Mouse (Mus musculus) macrophage (primary cell): ENCODE data around the gene Nhlrc4. TPM values are rescaled to one million over a fixed set of nuclear protein-coding genes. Genes with fewer than 3 reads are reported as not detected.

Experiments
- H3K27ac ChIP-seq: fragments of 350-480 bp; formaldehyde crosslinking; 2 replicates; pipeline ENCODE4 v1.9.0; 2021
- H3K36me3 ChIP-seq: fragments of 350-480 bp; formaldehyde crosslinking; 2 replicates; pipeline ENCODE4 v1.9.0; 2021; ENCODE audit errors: inconsistent target
- H3K4me3 ChIP-seq: fragments of 350-480 bp; formaldehyde crosslinking; 2 replicates; pipeline ENCODE4 v1.9.0; 2021; ENCODE audit errors: inconsistent target
- H3K79me2 ChIP-seq: fragments of 350-480 bp; formaldehyde crosslinking; 2 replicates; pipeline ENCODE4 v1.9.0; 2021; ENCODE audit errors: inconsistent target
- WGBS: methylation state at CpG from one replicate; pipeline ENCODE4 v1.1.7; 2026; ENCODE audit warnings: inconsistent platforms; ENCODE audit not compliant: missing documents; 5-methylcytosine and 5-hydroxymethylcytosine counted together
- polyA plus RNA-seq: library from polyadenylated mRNA; stranded (reverse); fragments of 250-400 nt; gene quantifications from 3 replicates; pipeline ENCODE4 v1.2.4, GENCODE M21; 2018; ENCODE audit warnings: inconsistent platforms

The Nhlrc4 gene
- polyA plus RNA-seq, 1 experiment from 2014 or later, result not detected

- H3K36me3 ChIP-seq, result peaks cover 24% of the 10 kb centered on the region; the same call in 1 of the 2 replicates
- peaks cover 94% of the 10 kb centered on the region for H3K79me2 ChIP-seq
- no peak overlapping the region for H3K4me3 ChIP-seq
- no peak overlapping the region for H3K27ac ChIP-seq
- WGBS, result 36% methylated on average over 2 of the region's 2 CpGs
These were observed 50.7 kb downstream of the Nhlrc4 start for GRCm38 (mm10) chr17:25893975-25894617.

Other genes starting within 250 kb of the Nhlrc4 start
- gene Gng13, start 227.8 kb downstream of the Nhlrc4 start, polyA plus RNA-seq, result not detected in 3 replicates
- gene Chtf18, start 217.5 kb downstream of the Nhlrc4 start, polyA plus RNA-seq, result 0.80 to 5.9 TPM (median 1.1 TPM) in 3 replicates
- 5.9 to 11.6 TPM (median 7.3 TPM) in 3 replicates for gene Rpusd1, start 217.3 kb downstream of the Nhlrc4 start, polyA plus RNA-seq
- not detected in 3 replicates for gene Mslnl, start 208.9 kb downstream of the Nhlrc4 start, polyA plus RNA-seq
- not detected in 3 replicates for gene Msln, start 190.6 kb downstream of the Nhlrc4 start, polyA plus RNA-seq
- gene Narfl, start 171.2 kb downstream of the Nhlrc4 start, polyA plus RNA-seq, result 19.4 to 20.9 TPM (median 19.5 TPM) in 3 replicates
- gene Haghl, start 159.3 kb downstream of the Nhlrc4 start, polyA plus RNA-seq, result 10.9 to 28.1 TPM (median 26.5 TPM) in 3 replicates
- not detected in 3 replicates for gene Ccdc78, start 158.4 kb downstream of the Nhlrc4 start, polyA plus RNA-seq
- gene Fam173a, start 152.1 kb downstream of the Nhlrc4 start, polyA plus RNA-seq, result 12.9 to 59.3 TPM (median 54.8 TPM) in 3 replicates
- not detected in 3 replicates for gene AC134908.4, start 149.3 kb downstream of the Nhlrc4 start, polyA plus RNA-seq
- 3.0 to 22.9 TPM (median 8.0 TPM) in 3 replicates for gene Metrn, start 147.8 kb downstream of the Nhlrc4 start, polyA plus RNA-seq
- 0.13 to 0.33 TPM (median 0.32 TPM) in 3 replicates for gene Fbxl16, start 135.9 kb downstream of the Nhlrc4 start, polyA plus RNA-seq
- 8.8 to 13.8 TPM (median 9.0 TPM) in 3 replicates for gene Wdr24, start 121.3 kb downstream of the Nhlrc4 start, polyA plus RNA-seq
- gene Jmjd8, start 116.1 kb downstream of the Nhlrc4 start, polyA plus RNA-seq, result 15.2 to 28.3 TPM (median 18.9 TPM) in 3 replicates
- gene Stub1, start 111.6 kb downstream of the Nhlrc4 start, polyA plus RNA-seq, result 74.2 to 109 TPM (median 78.5 TPM) in 3 replicates
- 0.16 to 0.97 TPM in 2 of 3 replicates, not detected in the other for gene Rhbdl1, start 107.7 kb downstream of the Nhlrc4 start, polyA plus RNA-seq
- gene Gm20683, start 103.2 kb downstream of the Nhlrc4 start, polyA plus RNA-seq, result 0.09 to 1.1 TPM (median 0.43 TPM) in 3 replicates
- gene Rhot2, start 100.1 kb downstream of the Nhlrc4 start, polyA plus RNA-seq, result 20.6 to 24.8 TPM (median 22.4 TPM) in 3 replicates
- gene Wdr90, start 83.5 kb downstream of the Nhlrc4 start, polyA plus RNA-seq, result 1.5 to 2.9 TPM (median 2.5 TPM) in 3 replicates
- gene Mcrip2, start 76.2 kb downstream of the Nhlrc4 start, polyA plus RNA-seq, result 5.6 to 15.2 TPM (median 7.1 TPM) in 3 replicates
- 3.3 to 5.5 TPM (median 5.2 TPM) in 3 replicates for gene Mettl26, start 69.9 kb downstream of the Nhlrc4 start, polyA plus RNA-seq
- gene Wfikkn1, start 64.1 kb downstream of the Nhlrc4 start, polyA plus RNA-seq, result 0.13 to 0.32 TPM (median 0.20 TPM) in 3 replicates
- 13.7 to 21.8 TPM (median 16.8 TPM) in 3 replicates for gene Rab40c, start 25.2 kb downstream of the Nhlrc4 start, polyA plus RNA-seq
- gene Pigq, start within 50 bp of the Nhlrc4 start, polyA plus RNA-seq, result 33.1 to 43.2 TPM (median 35.1 TPM) in 3 replicates
- not detected in 3 replicates for gene A930017K11Rik, start 7.6 kb upstream of the Nhlrc4 start, polyA plus RNA-seq
- 5.2 to 13.5 TPM (median 5.9 TPM) in 3 replicates for gene Capn15, start 40.8 kb upstream of the Nhlrc4 start, polyA plus RNA-seq
- 5.3 to 7.6 TPM (median 6.3 TPM) in 3 replicates for gene Rab11fip3, start 124.6 kb upstream of the Nhlrc4 start, polyA plus RNA-seq
- 19.8 to 24.2 TPM (median 23.4 TPM) in 3 replicates for gene Decr2, start 145.4 kb upstream of the Nhlrc4 start, polyA plus RNA-seq
- 16.3 to 30.7 TPM (median 17.2 TPM) in 3 replicates for gene Nme4, start 150.6 kb upstream of the Nhlrc4 start, polyA plus RNA-seq
- gene Tmem8, start 168.3 kb upstream of the Nhlrc4 start, polyA plus RNA-seq, result 35.3 to 45.1 TPM (median 37.7 TPM) in 3 replicates
- gene Mrpl28, start 178.5 kb upstream of the Nhlrc4 start, polyA plus RNA-seq, result 35.9 to 74.0 TPM (median 71.9 TPM) in 3 replicates
- gene Axin1, start 193.7 kb upstream of the Nhlrc4 start, polyA plus RNA-seq, result 25.1 to 76.5 TPM (median 25.8 TPM) in 3 replicates